Mouse (Mus musculus): ENCODE measurements at regions not wholly inside any gene's neighbourhood (a gene's known extent, or its start where the extent isn't known, plus 50 kb on each side); places are given as distances from the start of the nearest gene placed in this dataset.

GRCm38 (mm10) chr17:88910144-88910543 lies 118.4 kb upstream of the Lhcgr start:
- Histone ChIP-seq H3K36me3 (no peaks in the 10 kb centered on the region), H3K4me2 (no peak overlapping the region), H3K9me3 (no peaks in the 10 kb centered on the region), H3K9ac (no peak overlapping the region), H3K4me1 (replicated peaks) (no peaks in the 10 kb centered on the region), H3K27me3 (no peaks in the 10 kb centered on the region), H3K4me3 (no peak overlapping the region), H3K27ac (replicated peaks) (no peak overlapping the region)
- ATAC-seq (ENCODE audit: low FRiP score, low read depth) = no peak

DNA sequence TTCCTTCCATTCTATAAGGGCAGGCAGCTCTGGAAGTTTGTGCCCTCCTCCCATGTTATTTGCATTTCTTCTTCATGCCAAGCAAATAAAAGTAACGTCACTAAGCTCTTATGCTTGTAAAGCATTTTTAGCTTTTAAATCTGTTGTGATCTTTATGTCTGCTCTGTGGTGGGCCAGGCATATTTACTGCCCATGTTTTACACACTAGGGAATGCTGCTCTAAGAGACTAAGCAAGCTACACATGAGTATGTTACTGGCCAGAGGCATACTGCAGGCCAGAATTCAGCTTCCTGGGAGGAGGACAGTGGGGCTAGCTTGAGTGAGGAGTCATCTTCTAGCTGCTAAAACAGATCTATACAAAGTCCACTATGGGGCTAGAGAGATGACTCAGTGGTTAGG lies 110.0 kb upstream of the Lhcgr start:
- WGBS = 79% methylated on average over 1 of the region's 1 CpGs
- H3K4me2 ChIP-seq = no peak overlapping the region
- no peaks in the 10 kb centered on the region for H3K27me3 ChIP-seq
- no peak overlapping the region for H3K27ac ChIP-seq (replicated peaks)
- H3K36me3 ChIP-seq = no peaks in the 10 kb centered on the region
- H3K9ac ChIP-seq = no peak overlapping the region
- no peaks in the 10 kb centered on the region for H3K4me1 ChIP-seq (replicated peaks)
- H3K9me3 ChIP-seq = no peaks in the 10 kb centered on the region
- no peak overlapping the region for H3K4me3 ChIP-seq
- no peak for ATAC-seq (ENCODE audit: low FRiP score, low read depth)

- Histone ChIP-seq H3K4me3 (no peak overlapping the region), H3K27ac (replicated peaks) (no peak overlapping the region), H3K4me1 (replicated peaks) (no peaks in the 10 kb centered on the region), H3K9ac (no peak overlapping the region), H3K36me3 (no peaks in the 10 kb centered on the region), H3K27me3 (no peaks in the 10 kb centered on the region), H3K9me3 (no peaks in the 10 kb centered on the region), H3K4me2 (no peak overlapping the region)
- ATAC-seq (ENCODE audit: low FRiP score, low read depth) = no peak
- WGBS = 91% methylated on average over 2 of the region's 2 CpGs
Observed at GRCm38 (mm10) chr17:88900904-88901303, 109.1 kb upstream of the Lhcgr start.

- Histone ChIP-seq H3K9ac (no peak overlapping the region), H3K4me1 (replicated peaks) (no peaks in the 10 kb centered on the region), H3K4me3 (no peak overlapping the region), H3K27ac (replicated peaks) (no peak overlapping the region), H3K27me3 (no peaks in the 10 kb centered on the region), H3K36me3 (no peaks in the 10 kb centered on the region), H3K9me3 (no peaks in the 10 kb centered on the region), H3K4me2 (no peak overlapping the region)
- no peak for ATAC-seq (ENCODE audit: low FRiP score, low read depth)
- 63% methylated on average over 11 of the region's 11 CpGs for WGBS
Observed at GRCm38 (mm10) chr17:88898705-88899668, 107.2 kb upstream of the Lhcgr start.

- no peak overlapping the region for H3K9ac ChIP-seq
- no peak overlapping the region for H3K27ac ChIP-seq (replicated peaks)
- H3K36me3 ChIP-seq = no peaks in the 10 kb centered on the region
- no peaks in the 10 kb centered on the region for H3K9me3 ChIP-seq
- no peak overlapping the region for H3K4me3 ChIP-seq
- no peak for ATAC-seq (ENCODE audit: low FRiP score, low read depth)
- H3K4me2 ChIP-seq = no peak overlapping the region
- no peaks in the 10 kb centered on the region for H3K27me3 ChIP-seq
- no peaks in the 10 kb centered on the region for H3K4me1 ChIP-seq (replicated peaks)
Observed at GRCm38 (mm10) chr17:88893451-88893850, 101.7 kb upstream of the Lhcgr start.

- H3K4me1 ChIP-seq (replicated peaks) = no peaks in the 10 kb centered on the region
- H3K27ac ChIP-seq (replicated peaks) = no peak overlapping the region
- no peak overlapping the region for H3K9ac ChIP-seq
- no peaks in the 10 kb centered on the region for H3K36me3 ChIP-seq
- 86% methylated on average over 3 of the region's 3 CpGs for WGBS
- H3K27me3 ChIP-seq = no peaks in the 10 kb centered on the region
- ATAC-seq (ENCODE audit: low FRiP score, low read depth) = no peak
- no peak overlapping the region for H3K4me2 ChIP-seq
- no peak overlapping the region for H3K4me3 ChIP-seq
- H3K9me3 ChIP-seq = no peaks in the 10 kb centered on the region
Observed at GRCm38 (mm10) chr17:88885526-88885925, 93.7 kb upstream of the Lhcgr start.

GRCm38 (mm10) chr17:88879736-88880135 lies 87.9 kb upstream of the Lhcgr start:
- Histone ChIP-seq H3K4me3 (no peak overlapping the region), H3K9ac (no peak overlapping the region), H3K27me3 (no peaks in the 10 kb centered on the region), H3K4me1 (replicated peaks) (no peaks in the 10 kb centered on the region), H3K9me3 (no peaks in the 10 kb centered on the region), H3K36me3 (no peaks in the 10 kb centered on the region), H3K4me2 (no peak overlapping the region), H3K27ac (replicated peaks) (no peak overlapping the region)
- WGBS = 95% methylated on average over 1 of the region's 1 CpGs
- no peak for ATAC-seq (ENCODE audit: low FRiP score, low read depth)

DNA sequence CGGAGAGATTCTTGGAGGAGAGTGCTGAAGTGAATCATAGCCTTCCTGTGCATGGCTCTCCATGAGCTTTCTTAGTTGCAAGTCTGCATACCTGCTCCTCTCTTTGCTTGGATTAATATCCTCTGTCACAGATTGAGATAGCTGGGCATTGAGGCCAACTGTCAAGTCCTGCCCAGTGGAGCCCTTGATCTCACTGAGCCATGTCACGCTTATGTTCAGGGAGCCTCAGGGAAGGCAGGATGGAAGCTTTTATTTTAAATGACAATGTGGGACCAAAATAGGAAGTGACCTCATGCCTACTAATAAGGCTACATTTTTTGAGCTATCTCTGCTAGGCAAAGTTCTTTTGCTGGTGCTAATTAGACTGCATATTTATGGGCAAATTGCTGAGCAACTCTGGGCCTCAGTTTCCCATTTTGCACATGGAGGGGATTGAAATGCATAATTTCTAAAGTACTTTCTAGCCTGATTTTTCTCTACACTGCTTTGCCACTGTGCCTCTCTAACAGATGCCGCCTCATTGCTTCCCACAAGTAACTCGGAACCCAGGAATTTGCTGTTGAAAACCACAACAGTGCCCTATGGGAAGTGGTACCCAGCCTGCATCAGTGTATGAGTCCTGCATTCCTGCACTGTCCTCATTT lies 78.7 kb upstream of the Lhcgr start:
- no peak overlapping the region for H3K4me3 ChIP-seq
- H3K9ac ChIP-seq = no peak overlapping the region
- ATAC-seq (ENCODE audit: low FRiP score, low read depth) = no peak
- H3K27ac ChIP-seq (replicated peaks) = no peak overlapping the region
- no peaks in the 10 kb centered on the region for H3K4me1 ChIP-seq (replicated peaks)
- H3K9me3 ChIP-seq = no peaks in the 10 kb centered on the region
- 70% methylated on average over 4 of the region's 4 CpGs for WGBS
- H3K4me2 ChIP-seq = no peak overlapping the region
- H3K27me3 ChIP-seq = no peaks in the 10 kb centered on the region
- no peaks in the 10 kb centered on the region for H3K36me3 ChIP-seq

DNA sequence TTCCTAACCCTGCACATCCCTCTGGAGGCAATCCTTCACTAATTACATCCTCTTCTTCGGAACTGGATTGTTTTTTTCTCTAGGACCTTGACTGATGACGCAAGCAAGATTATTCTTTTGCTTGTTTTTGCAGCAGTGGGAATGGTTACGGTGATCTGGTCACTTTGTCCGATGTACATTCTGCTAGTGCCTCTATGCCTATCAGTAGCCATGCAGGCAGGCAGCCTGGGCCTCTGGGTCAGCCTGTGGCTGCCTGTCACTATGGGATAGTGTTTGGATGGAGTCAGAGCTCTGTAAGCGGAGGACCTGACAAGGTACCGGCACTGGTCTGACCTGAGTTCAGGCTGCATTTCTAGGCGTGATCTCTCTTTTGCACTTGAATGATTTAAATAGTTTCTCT lies 72.8 kb upstream of the Lhcgr start:
- H3K4me1 ChIP-seq (replicated peaks) = no peaks in the 10 kb centered on the region
- no peak overlapping the region for H3K27ac ChIP-seq (replicated peaks)
- ATAC-seq (ENCODE audit: low FRiP score, low read depth) = no peak
- WGBS = 87% methylated on average over 7 of the region's 7 CpGs
- H3K9ac ChIP-seq = no peak overlapping the region
- H3K4me2 ChIP-seq = no peak overlapping the region
- no peak overlapping the region for H3K4me3 ChIP-seq
- H3K27me3 ChIP-seq = no peaks in the 10 kb centered on the region
- H3K36me3 ChIP-seq = no peaks in the 10 kb centered on the region
- no peaks in the 10 kb centered on the region for H3K9me3 ChIP-seq

GRCm38 (mm10) chr17:88864214-88864613 lies 72.4 kb upstream of the Lhcgr start:
- H3K9ac ChIP-seq = no peak overlapping the region
- no peak for ATAC-seq (ENCODE audit: low FRiP score, low read depth)
- WGBS = 73% methylated on average over 5 of the region's 5 CpGs
- H3K36me3 ChIP-seq = no peaks in the 10 kb centered on the region
- H3K27ac ChIP-seq (replicated peaks) = no peak overlapping the region
- H3K27me3 ChIP-seq = no peaks in the 10 kb centered on the region
- H3K4me2 ChIP-seq = no peak overlapping the region
- H3K4me3 ChIP-seq = no peak overlapping the region
- H3K9me3 ChIP-seq = no peaks in the 10 kb centered on the region
- no peaks in the 10 kb centered on the region for H3K4me1 ChIP-seq (replicated peaks)

- H3K27me3 ChIP-seq = no peaks in the 10 kb centered on the region
- 95% methylated on average over 2 of the region's 2 CpGs for WGBS
- no peak for ATAC-seq (ENCODE audit: low FRiP score, low read depth)
- no peak overlapping the region for H3K9ac ChIP-seq
- H3K4me1 ChIP-seq (replicated peaks) = no peaks in the 10 kb centered on the region
- H3K4me3 ChIP-seq = no peak overlapping the region
- no peaks in the 10 kb centered on the region for H3K36me3 ChIP-seq
- H3K4me2 ChIP-seq = no peak overlapping the region
- H3K27ac ChIP-seq (replicated peaks) = no peak overlapping the region
- H3K9me3 ChIP-seq = no peaks in the 10 kb centered on the region
Observed at GRCm38 (mm10) chr17:88861128-88861527, 69.3 kb upstream of the Lhcgr start.

DNA sequence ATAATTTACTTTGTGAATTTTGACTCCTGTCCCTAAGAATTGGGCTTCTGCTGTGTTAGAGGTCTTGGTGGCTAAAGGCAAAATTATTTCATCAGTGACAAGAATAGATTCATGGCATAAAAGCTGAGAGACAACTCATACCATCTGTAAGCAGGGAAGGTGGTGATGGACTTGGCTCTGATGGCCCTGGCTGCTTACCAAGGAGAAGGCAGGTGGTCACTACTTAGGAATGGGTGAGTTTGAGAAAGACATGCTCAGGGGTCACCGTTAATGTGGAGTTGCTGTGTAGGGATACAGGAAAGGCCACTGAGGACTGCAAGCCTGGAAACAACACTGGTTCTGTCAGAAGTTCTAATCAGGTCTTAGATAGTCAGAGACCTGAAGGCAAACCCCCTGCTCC lies 68.8 kb upstream of the Lhcgr start:
- Histone ChIP-seq H3K36me3 (no peaks in the 10 kb centered on the region), H3K9ac (no peak overlapping the region), H3K9me3 (no peaks in the 10 kb centered on the region), H3K27me3 (no peaks in the 10 kb centered on the region), H3K27ac (replicated peaks) (no peak overlapping the region), H3K4me2 (no peak overlapping the region), H3K4me3 (no peak overlapping the region), H3K4me1 (replicated peaks) (no peaks in the 10 kb centered on the region)
- WGBS = 77% methylated on average over 1 of the region's 1 CpGs
- ATAC-seq (ENCODE audit: low FRiP score, low read depth) = no peak
